Mouse (Mus musculus): ENCODE results near the gene Csn1s1.

The Csn1s1 gene

GRCm38 (mm10) chr5:87665908-87666307, at the start of gene Csn1s1:
Csn1s1 (plus strand) TSS chr5:87666208.
- DNase-seq (ENCODE audit: extremely low read depth, insufficient read length, low spot score): no peak

GRCm38 (mm10) chr5:87622681-87623080, 43.3 kb upstream of the Csn1s1 start:
- DNase-seq (ENCODE audit: extremely low read depth, insufficient read length, low spot score): peak; percentile 9

- no peak for DNase-seq (ENCODE audit: extremely low read depth, insufficient read length, low spot score)
Observed at GRCm38 (mm10) chr5:87642787-87643186, 23.2 kb upstream of the Csn1s1 start.

GRCm38 (mm10) chr5:87699530-87699929, 33.5 kb downstream of the Csn1s1 start, which contains the start of gene Csn2:
Csn2 (minus strand) TSS chr5:87699630.
- DNase-seq (ENCODE audit: extremely low read depth, insufficient read length, low spot score): no peak

GRCm38 (mm10) chr5:87705891-87706290, 39.9 kb downstream of the Csn1s1 start:
- DNase-seq (ENCODE audit: extremely low read depth, insufficient read length, low spot score): no peak

All from 3134 (cell line).